Mouse (Mus musculus) kidney, postnatal 36 days (tissue): ENCODE data around the gene Gm5414.

Experiments
- DNase-seq, 2 experiments: peaks; one replicate each; pipeline ENCODE4 v3.0.0; 2021 to 2022; ENCODE audit warnings: mixed read lengths in 2 of 2

The Gm5414 gene

GRCm38 (mm10) chr15:101627884-101628283, at the start of gene Gm5414:
Gene Gm5414 (minus strand): TSS chr15:101628188.
- no peak for DNase-seq

GRCm38 (mm10) chr15:101675978-101676377, 48.0 kb upstream of the Gm5414 start:
- no peak for DNase-seq

- no peak for DNase-seq
Measured at GRCm38 (mm10) chr15:101652736-101653265, 24.8 kb upstream of the Gm5414 start.

- no peak for DNase-seq
Measured at GRCm38 (mm10) chr15:101647280-101647679, 19.3 kb upstream of the Gm5414 start, which contains the start of gene Gm5478. Gene Gm5478 (minus strand): TSS chr15:101647380.

GRCm38 (mm10) chr15:101599123-101599522, 28.9 kb downstream of the Gm5414 start:
- DNase-seq = no peak

- DNase-seq = peak in 1 of 2 experiments; percentile 26
Measured at GRCm38 (mm10) chr15:101588216-101588615, 39.8 kb downstream of the Gm5414 start.

- DNase-seq = no peak
Measured at GRCm38 (mm10) chr15:101584456-101584855, 43.5 kb downstream of the Gm5414 start.

GRCm38 (mm10) chr15:101583211-101583965, 44.6 kb downstream of the Gm5414 start:
- DNase-seq = no peak

- DNase-seq = no peak
Measured at GRCm38 (mm10) chr15:101581701-101582100, 46.3 kb downstream of the Gm5414 start.

- DNase-seq = no peak
Measured at GRCm38 (mm10) chr15:101575506-101575905, 52.5 kb downstream of the Gm5414 start.
